In genomic region chr7:127776878-127777473, GRCm38 (mm10) we compare ENCODE assay signal across 7 mouse cellular contexts. TPM values are rescaled to one million over a fixed set of nuclear protein-coding genes. Genes with fewer than 3 reads are reported as not detected.
DNase-seq lines count a peak whose midpoint lies in the region; ATAC-seq lines count a peak whose summit lies in the region.

No protein-coding gene starts in this region.

- peak overlapping the region; percentile 92 for H3K4me3 ChIP-seq in embryonic facial prominence, embryonic 10.5 days
- peak overlapping the region; percentile 70 for H3K4me3 ChIP-seq in limb, embryonic 11.5 days (ENCODE audit: low read depth, low read length)
- H3K4me3 ChIP-seq in midbrain, embryonic 14.5 days (replicated peaks; ENCODE audit: low read depth, low read length) = peak overlapping the region; percentile 89

- peak overlapping the region; percentile 99 for H3K27ac ChIP-seq in embryonic facial prominence, embryonic 10.5 days (replicated peaks)
- H3K27ac ChIP-seq in limb, embryonic 11.5 days (replicated peaks; ENCODE audit: low read depth, low read length) = peak overlapping the region; percentile 91
- peak overlapping the region; percentile 95 for H3K27ac ChIP-seq in midbrain, embryonic 14.5 days (replicated peaks; ENCODE audit: low read depth, low read length)

- WGBS in embryonic facial prominence, embryonic 10.5 days = under 1% methylated on average over 69 of the region's 70 CpGs
- under 1% methylated on average over 46 of the region's 70 CpGs for WGBS in limb, embryonic 11.5 days
- WGBS in midbrain, embryonic 14.5 days = under 1% methylated on average over 69 of the region's 70 CpGs

- H3K27me3 ChIP-seq in embryonic facial prominence, embryonic 10.5 days (replicated peaks; ENCODE audit: low read depth, poor library complexity, severe bottlenecking) = no peaks in the 10 kb centered on the region
- H3K27me3 ChIP-seq in limb, embryonic 11.5 days (ENCODE audit: control insufficient read depth, insufficient read depth, low read length) = no peaks in the 10 kb centered on the region
- no peaks in the 10 kb centered on the region for H3K27me3 ChIP-seq in midbrain, embryonic 14.5 days (ENCODE audit: control insufficient read depth, insufficient read depth, low read length)

- peaks cover 24% of the 10 kb centered on the region for H3K4me1 ChIP-seq in embryonic facial prominence, embryonic 10.5 days
- peaks cover 8% of the 10 kb centered on the region for H3K4me1 ChIP-seq in limb, embryonic 11.5 days (ENCODE audit: control insufficient read depth, insufficient read depth, low read length)
- H3K4me1 ChIP-seq in midbrain, embryonic 14.5 days (ENCODE audit: control insufficient read depth, insufficient read depth, low read length) = peaks cover 7% of the 10 kb centered on the region

- peak overlapping the region; percentile 76 for H3K4me2 ChIP-seq in limb, embryonic 11.5 days (ENCODE audit: low read depth, severe bottlenecking)
- H3K4me2 ChIP-seq in midbrain, embryonic 14.5 days (ENCODE audit: low read length) = peak overlapping the region; percentile 66

- peaks cover 37% of the 10 kb centered on the region for H3K36me3 ChIP-seq in embryonic facial prominence, embryonic 10.5 days (replicated peaks)
- H3K36me3 ChIP-seq in limb, embryonic 11.5 days (ENCODE audit: control insufficient read depth, insufficient read depth, low read length) = peaks cover 5% of the 10 kb centered on the region; the same call in 1 of the 2 replicates
- H3K36me3 ChIP-seq in midbrain, embryonic 14.5 days (ENCODE audit: control insufficient read depth, insufficient read depth, low read length) = peaks cover 31% of the 10 kb centered on the region

- H3K9me3 ChIP-seq in embryonic facial prominence, embryonic 10.5 days = no peaks in the 10 kb centered on the region
- H3K9me3 ChIP-seq in limb, embryonic 11.5 days (ENCODE audit: control insufficient read depth, low read length) = no peaks in the 10 kb centered on the region
- no peaks in the 10 kb centered on the region for H3K9me3 ChIP-seq in midbrain, embryonic 14.5 days (ENCODE audit: control insufficient read depth, low read length)

- peak overlapping the region; percentile 92 for H3K9ac ChIP-seq in limb, embryonic 11.5 days (ENCODE audit: low read length)
- peak overlapping the region; percentile 91 for H3K9ac ChIP-seq in midbrain, embryonic 14.5 days (replicated peaks; ENCODE audit: low read length)

- peak; percentile 97 for DNase-seq in adrenal gland, postnatal 10 days
- DNase-seq in embryonic facial prominence, embryonic 10.5 days (ENCODE audit: low spot score) = peak; percentile 96
- DNase-seq in heart, adult 11 months = peak; percentile 99
- peak; percentile 98 for DNase-seq in kidney, adult 18-20 months
- DNase-seq in limb, embryonic 11.5 days (ENCODE audit: low spot score) = peak; percentile 96
- peak; percentile 99 for DNase-seq in midbrain, embryonic 14.5 days
- DNase-seq in spleen, adult 18-20 months = peak; percentile 92 to 95

- ATAC-seq in limb, embryonic 11.5 days (ENCODE audit: insufficient number of reproducible peaks, low FRiP score, low TSS enrichment, low read depth) = peak; percentile 89
- peak; percentile 93 for ATAC-seq in midbrain, embryonic 14.5 days (ENCODE audit: low FRiP score, low TSS enrichment)

RNA-seq across cellular contexts. Expression of gene Setd1a, which starts 0.5 kb away (rescaled TPM):
- total RNA-seq in adrenal gland, postnatal 10 days (2021) = 10 to 100 TPM; 35.9 to 46.6 TPM
- 14.7 and 15.2 TPM in 2 replicates for polyA plus RNA-seq in embryonic facial prominence, embryonic 10.5 days (2016; fragmentation: Nextera tagmentation; extraction: Ambion mirVana)
- polyA plus RNA-seq in limb, embryonic 11.5 days (2014; fragmentation: Nextera tagmentation; extraction: Ambion mirVana) = 31.5 and 38.0 TPM in 2 replicates
- 24.0 and 27.3 TPM in 2 replicates for polyA plus RNA-seq in midbrain, embryonic 14.5 days (2014; fragmentation: Nextera tagmentation; extraction: Ambion mirVana)

RNA-seq across cellular contexts. Expression of gene Orai3, which starts 7.4 kb away (rescaled TPM):
- total RNA-seq in adrenal gland, postnatal 10 days (2021) = 10 to 100 TPM; 31.5 to 32.0 TPM
- 12.9 and 13.6 TPM in 2 replicates for polyA plus RNA-seq in embryonic facial prominence, embryonic 10.5 days (2016; fragmentation: Nextera tagmentation; extraction: Ambion mirVana)
- 11.7 and 12.3 TPM in 2 replicates for polyA plus RNA-seq in limb, embryonic 11.5 days (2014; fragmentation: Nextera tagmentation; extraction: Ambion mirVana)
- polyA plus RNA-seq in midbrain, embryonic 14.5 days (2014; fragmentation: Nextera tagmentation; extraction: Ambion mirVana) = 2.9 and 3.4 TPM in 2 replicates

RNA-seq across cellular contexts. Expression of gene Gm49388, which starts 8.4 kb away (rescaled TPM):
- total RNA-seq in adrenal gland, postnatal 10 days (2021) = 1 to 10 TPM; 4.7 to 5.6 TPM
- not detected in 2 replicates for polyA plus RNA-seq in embryonic facial prominence, embryonic 10.5 days (2016; fragmentation: Nextera tagmentation; extraction: Ambion mirVana)
- not detected in 2 replicates for polyA plus RNA-seq in limb, embryonic 11.5 days (2014; fragmentation: Nextera tagmentation; extraction: Ambion mirVana)
- polyA plus RNA-seq in midbrain, embryonic 14.5 days (2014; fragmentation: Nextera tagmentation; extraction: Ambion mirVana) = not detected in 2 replicates

RNA-seq across cellular contexts. Expression of gene Hsd3b7, which starts 23.4 kb away (rescaled TPM):
- total RNA-seq in adrenal gland, postnatal 10 days (2021) = 10 to 100 TPM; 57.1 to 73.1 TPM
- polyA plus RNA-seq in embryonic facial prominence, embryonic 10.5 days (2016; fragmentation: Nextera tagmentation; extraction: Ambion mirVana) = 6.8 and 8.0 TPM in 2 replicates
- 7.0 and 8.0 TPM in 2 replicates for polyA plus RNA-seq in limb, embryonic 11.5 days (2014; fragmentation: Nextera tagmentation; extraction: Ambion mirVana)
- polyA plus RNA-seq in midbrain, embryonic 14.5 days (2014; fragmentation: Nextera tagmentation; extraction: Ambion mirVana) = 6.0 and 7.1 TPM in 2 replicates

RNA-seq across cellular contexts. Expression of gene Fbxl19, which starts 32.6 kb away (rescaled TPM):
- total RNA-seq in adrenal gland, postnatal 10 days (2021) = 10 to 100 TPM; 12.3 to 18.5 TPM
- polyA plus RNA-seq in embryonic facial prominence, embryonic 10.5 days (2016; fragmentation: Nextera tagmentation; extraction: Ambion mirVana) = 8.9 and 9.0 TPM in 2 replicates
- 9.8 and 10.9 TPM in 2 replicates for polyA plus RNA-seq in limb, embryonic 11.5 days (2014; fragmentation: Nextera tagmentation; extraction: Ambion mirVana)
- polyA plus RNA-seq in midbrain, embryonic 14.5 days (2014; fragmentation: Nextera tagmentation; extraction: Ambion mirVana) = 7.4 and 15.2 TPM in 2 replicates

Comparison
In these comparisons a context has a peak if more than half of its experiments do, and no peak if none do; other contexts are left out.
1. Peak in every context shown above with its lines: DNase-seq, ATAC-seq, H3K4me3 ChIP-seq and H3K27ac ChIP-seq.